Mouse (Mus musculus): ENCODE measurements around the gene Elp4.

GRCm38 (mm10) chr2:105678306-105678705, 226.1 kb downstream of the Elp4 start:
- no peak for TF ChIP-seq MAX (IDR thresholded peaks at IDR 0.05; ENCODE audit: low read length)
- TF ChIP-seq POLR2A (IDR thresholded peaks at IDR 0.05; ENCODE audit: control insufficient read depth in 1 of 2, insufficient read depth in 1 of 2, low read depth in 1 of 2, low read length in 2 of 2, poor library complexity in 1 of 2), result no peak
- TF ChIP-seq CTCF (IDR thresholded peaks at IDR 0.05 in 2 of 3, conservative IDR thresholded peaks at IDR 0.05 in 1 of 3; ENCODE audit: control insufficient read depth in 1 of 3, insufficient read depth in 1 of 3, low read depth in 2 of 3, low read length in 3 of 3, poor library complexity in 1 of 3, severe bottlenecking in 1 of 3), result no peak
- no peak for TF ChIP-seq UBTF (IDR thresholded peaks at IDR 0.05; ENCODE audit: borderline replicate concordance, insufficient read depth, low read depth, low read length)
- no peak for TF ChIP-seq SMC3 (IDR thresholded peaks at IDR 0.05; ENCODE audit: low read depth, low read length)
- TF ChIP-seq USF2 (IDR thresholded peaks at IDR 0.05; ENCODE audit: borderline replicate concordance in 1 of 2, insufficient read depth in 1 of 2, low read depth in 1 of 2, low read length in 2 of 2), result no peak
- peak; percentile 69 for TF ChIP-seq GATA1 (IDR thresholded peaks at IDR 0.05; ENCODE audit: low read depth, low read length)
- no peak for TF ChIP-seq MYC (IDR thresholded peaks at IDR 0.05; ENCODE audit: low read depth, low read length)
- no peak for TF ChIP-seq POLR2AphosphoS2 (IDR thresholded peaks at IDR 0.05; ENCODE audit: low read length)
- no peak for TF ChIP-seq TCF12 (IDR thresholded peaks at IDR 0.05; ENCODE audit: low read depth, low read length)
- peak; percentile 55; the same call in 1 of the 2 replicates for TF ChIP-seq ETS1 (IDR thresholded peaks at IDR 0.05; ENCODE audit: low read depth, low read length)

All from MEL (cell line).